ENCODE assay signal across 21 mouse cellular contexts in the genomic region with DNA sequence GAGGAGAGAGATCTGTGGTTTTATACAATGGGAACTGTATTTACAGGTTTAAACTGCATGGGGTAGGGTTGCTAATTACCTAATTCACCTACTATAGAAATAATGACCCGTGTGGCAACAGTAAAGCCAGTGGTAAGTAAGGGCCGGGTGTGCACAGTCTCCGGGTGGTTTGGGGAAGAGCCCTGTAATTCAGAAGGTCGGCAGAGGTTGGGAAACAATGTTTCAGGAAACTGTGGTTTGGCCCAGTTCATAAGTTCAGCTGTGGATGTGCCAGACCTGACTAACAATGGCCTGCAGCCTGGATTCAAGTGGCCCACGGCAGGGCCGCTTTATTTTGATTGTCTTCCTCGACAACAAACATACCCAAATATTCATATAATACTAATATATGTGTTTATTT. TPM values are rescaled to one million over a fixed set of nuclear protein-coding genes. Genes with fewer than 3 reads are reported as not detected.
DNase-seq lines count a peak whose midpoint lies in the region; ATAC-seq and TF ChIP-seq lines count a peak whose summit lies in the region.
"Had no signal": no experiment of that assay in that cellular context is flagged by ENCODE, and none has a peak within 500 bp of the region (broad histone marks: within the 10 kb centered on the region; RNA-seq: fewer than 3 reads in every experiment).

No protein-coding gene starts in this region.

- DNase-seq in liver, postnatal 0 days, result no peak
- DNase-seq in liver, result no peak
- no peak for DNase-seq in right cerebral cortex, postnatal 36 days (ENCODE audit: low spot score in 2 of 2)
- DNase-seq in neural tube, embryonic 10.5 days (ENCODE audit: extremely low spot score, low spot score), result no peak
- DNase-seq: adrenal gland, postnatal 25 days; cerebellum, adult 18-20 months; heart, postnatal 36 days; right cerebral cortex, postnatal 14 days had no signal

- H3K9me3 ChIP-seq in liver, postnatal 0 days (ENCODE audit: low read length), result no peaks in the 10 kb centered on the region
- H3K9me3 ChIP-seq: embryonic facial prominence, embryonic 12.5 days; hindbrain, embryonic 15.5 days; limb, embryonic 13.5 days; midbrain, embryonic 13.5 days had no signal

- H3K36me3 ChIP-seq in liver, postnatal 0 days (replicated peaks; ENCODE audit: insufficient read depth, low read length), result no peaks in the 10 kb centered on the region
- H3K36me3 ChIP-seq in C2C12 (ENCODE audit: control insufficient read depth, insufficient read depth), result no peaks in the 10 kb centered on the region
- H3K36me3 ChIP-seq: embryonic facial prominence, embryonic 12.5 days; hindbrain, embryonic 15.5 days; limb, embryonic 13.5 days; midbrain, embryonic 13.5 days had no signal

- 0 out of 2 replicates have a peak, but pooled peaks have one; percentile 11 for TF ChIP-seq EP300 in liver, postnatal 0 days (IDR thresholded peaks at IDR 0.05; ENCODE audit: low read depth)

- no peaks in the 10 kb centered on the region for H3K79me3 ChIP-seq in C2C12 (ENCODE audit: low read depth)

- H3K4me2 ChIP-seq in liver, postnatal 0 days (ENCODE audit: low read depth, low read length), result no peak overlapping the region
- H3K4me2 ChIP-seq: embryonic facial prominence, embryonic 12.5 days; hindbrain, embryonic 15.5 days; limb, embryonic 13.5 days; midbrain, embryonic 13.5 days had no signal

- no peak overlapping the region for H3K4me3 ChIP-seq in liver, postnatal 0 days (ENCODE audit: low read depth, low read length)
- no peak overlapping the region for H3K4me3 ChIP-seq in C2C12 (ENCODE audit: insufficient read depth, poor library complexity, severe bottlenecking)
- H3K4me3 ChIP-seq: embryonic facial prominence, embryonic 12.5 days; erythroblast, embryonic 14.5 days; hindbrain, embryonic 15.5 days; limb, embryonic 13.5 days; midbrain, embryonic 13.5 days had no signal

- H3K27ac ChIP-seq in liver, postnatal 0 days (ENCODE audit: low read depth), result no peak overlapping the region
- H3K27ac ChIP-seq: embryonic facial prominence, embryonic 12.5 days; hindbrain, embryonic 15.5 days; limb, embryonic 13.5 days; liver, embryonic 14.5 days; midbrain, embryonic 13.5 days; stomach, postnatal 0 days had no signal

- no peak overlapping the region for H3ac ChIP-seq in C2C12 (ENCODE audit: control insufficient read depth, insufficient read length, low read depth)

- H3K27me3 ChIP-seq in liver, postnatal 0 days (ENCODE audit: insufficient read depth, low read length), result no peaks in the 10 kb centered on the region
- no peaks in the 10 kb centered on the region for H3K27me3 ChIP-seq in C2C12 (ENCODE audit: control insufficient read depth, insufficient read depth, insufficient read length)
- H3K27me3 ChIP-seq: embryonic facial prominence, embryonic 12.5 days; hindbrain, embryonic 15.5 days; limb, embryonic 13.5 days; midbrain, embryonic 13.5 days; Patski had no signal

- no peak for TF ChIP-seq CTCF in liver, postnatal 0 days (IDR thresholded peaks at IDR 0.05; ENCODE audit: low read depth)
- TF ChIP-seq CTCF in C2C12 (IDR thresholded peaks at IDR 0.05; ENCODE audit: control insufficient read depth, insufficient read depth, insufficient read length), result no peak

- 30% methylated on average over 7 of the region's 7 CpGs for WGBS in liver, postnatal 0 days (ENCODE audit: insufficient replicate concordance)

- H3K4me1 ChIP-seq in liver, postnatal 0 days (ENCODE audit: insufficient read depth), result 0 out of 2 replicates have a peak, but pooled peaks cover 2% of the 10 kb centered on the region
- H3K4me1 ChIP-seq: embryonic facial prominence, embryonic 12.5 days; hindbrain, embryonic 15.5 days; limb, embryonic 13.5 days; midbrain, embryonic 13.5 days had no signal

- no peak overlapping the region for H3K9ac ChIP-seq in liver, postnatal 0 days (replicated peaks)
- H3K9ac ChIP-seq: embryonic facial prominence, embryonic 12.5 days; hindbrain, embryonic 15.5 days; limb, embryonic 13.5 days; liver, embryonic 14.5 days; midbrain, embryonic 13.5 days had no signal

- H3K79me2 ChIP-seq in C2C12 (ENCODE audit: control insufficient read depth, insufficient read depth), result no peaks in the 10 kb centered on the region

- ATAC-seq in liver, postnatal 0 days, result peak; percentile 45
- ATAC-seq in granulocyte monocyte progenitor cell, adult 5-6 weeks (replicated peaks; ENCODE audit: poor library complexity, severe bottlenecking), result peak; percentile 90
- ATAC-seq in neutrophil, adult 5-6 weeks (ENCODE audit: extremely low read depth, insufficient number of reproducible peaks, low FRiP score, poor library complexity, severe bottlenecking), result peak; percentile 65
- ATAC-seq: forebrain, embryonic 16.5 days; intestine, embryonic 16.5 days; midbrain, embryonic 13.5 days; Patski had no signal

TF ChIP-seq in C2C12, 6 proteins besides CTCF, POLR2A, EP300 and RAD21:
- no peak for TF ChIP-seq MYOG (IDR thresholded peaks at IDR 0.05; ENCODE audit: control insufficient read depth, extremely low read depth, insufficient read length)
- no peak for TF ChIP-seq FOSL1 (IDR thresholded peaks at IDR 0.05; ENCODE audit: insufficient read depth, low read length, poor library complexity, severe bottlenecking)
- TF ChIP-seq USF1 (IDR thresholded peaks at IDR 0.05; ENCODE audit: low read depth), result no peak
- TF ChIP-seq MYOD1 (IDR thresholded peaks at IDR 0.05; ENCODE audit: control insufficient read depth, insufficient read length, low read depth), result no peak
- TF ChIP-seq CEBPB (IDR thresholded peaks at IDR 0.05; ENCODE audit: low read depth), result peak; percentile 18
- TF ChIP-seq MAX (IDR thresholded peaks at IDR 0.05), result no peak

RNA-seq across cellular contexts. Expression of a gene that starts 9.0 kb away (rescaled TPM):
- polyA plus RNA-seq in liver, postnatal 0 days (2015; fragmentation: Nextera tagmentation; extraction: Ambion mirVana), result 5.9 and 7.7 TPM in 2 replicates
- 20.4 TPM for polyA plus RNA-seq in C2C12 (2012; fragmentation: generic; extraction: Trizol)
- total RNA-seq in granulocyte monocyte progenitor cell, adult 5-6 weeks (2014; fragmentation: Nextera tagmentation), result 16.3 and 28.7 TPM in 2 replicates
- total RNA-seq in granulocyte monocyte progenitor cell, adult 5-6 weeks (2017), result 25.9 and 28.3 TPM in 2 replicates
- 20.6 and 22.5 TPM in 2 replicates for total RNA-seq in neutrophil, adult 5-6 weeks (2017)

RNA-seq across cellular contexts. Expression of a gene that starts 47.2 kb away (rescaled TPM):
- polyA plus RNA-seq in liver, postnatal 0 days (2015; fragmentation: Nextera tagmentation; extraction: Ambion mirVana), result 7.2 and 8.8 TPM in 2 replicates
- 0.43 TPM for polyA plus RNA-seq in C2C12 (2012; fragmentation: generic; extraction: Trizol)
- 14.2 and 44.5 TPM in 2 replicates for total RNA-seq in granulocyte monocyte progenitor cell, adult 5-6 weeks (2014; fragmentation: Nextera tagmentation)
- 9.7 and 13.8 TPM in 2 replicates for total RNA-seq in granulocyte monocyte progenitor cell, adult 5-6 weeks (2017)
- 13.3 and 14.6 TPM in 2 replicates for total RNA-seq in neutrophil, adult 5-6 weeks (2017)

RNA-seq across cellular contexts. Expression of a gene that starts 51.4 kb away (rescaled TPM):
- 25.9 and 26.9 TPM in 2 replicates for polyA plus RNA-seq in liver, postnatal 0 days (2015; fragmentation: Nextera tagmentation; extraction: Ambion mirVana)
- polyA plus RNA-seq in C2C12 (2012; fragmentation: generic; extraction: Trizol), result 23.0 TPM
- total RNA-seq in granulocyte monocyte progenitor cell, adult 5-6 weeks (2014; fragmentation: Nextera tagmentation), result 34.0 and 37.2 TPM in 2 replicates
- total RNA-seq in granulocyte monocyte progenitor cell, adult 5-6 weeks (2017), result 34.6 and 34.8 TPM in 2 replicates
- total RNA-seq in neutrophil, adult 5-6 weeks (2017), result 478 and 497 TPM in 2 replicates

Comparison
In these comparisons a context has a peak if more than half of its experiments do, and no peak if none do; other contexts are left out.
1. RNA of a gene that starts 51.4 kb away (total RNA-seq): 478 to 497 TPM in neutrophil, adult 5-6 weeks; 34.0 to 37.2 TPM in granulocyte monocyte progenitor cell, adult 5-6 weeks; every median in the first group is over 10 times any median in the second.
2. Peak in every context shown above with its lines, with median percentiles within 50 percentile points of each other: ATAC-seq.